Mouse (Mus musculus): ENCODE results near the gene Dmrt1.

- TF ChIP-seq CTCF (IDR thresholded peaks at IDR 0.05; ENCODE audit: low read depth) (no peak), EP300 (IDR thresholded peaks at IDR 0.05; ENCODE audit: low read depth) (no peak)
These were observed 45.6 kb downstream of the Dmrt1 start for GRCm38 (mm10) chr19:25551053-25551452.

Measured in liver, embryonic 14.5 days (tissue).